Mouse (Mus musculus) embryonic facial prominence, embryonic 14.5 days (tissue): ENCODE data around the gene Hoxd1. TPM values are rescaled to one million over a fixed set of nuclear protein-coding genes. Genes with fewer than 3 reads are reported as not detected.

Experiments used
- microRNA counts: library from miRNA; unstranded; fragments of <30 nt; microRNA quantifications from one replicate; lab custom pipeline; 2017
- microRNA-seq: library from miRNA; unstranded; fragments of <30 nt; microRNA quantifications from one replicate; pipeline ENCODE4, GENCODE M21; 2016; ENCODE audit warnings: borderline number of aligned reads
- polyA plus RNA-seq: library from polyadenylated mRNA; unstranded; fragments of >200 nt; fragmentation: Nextera tagmentation; extraction: Ambion mirVana; gene quantifications from 2 replicates; pipeline ENCODE4 v1.2.1, GENCODE M21; 2014

The Hoxd1 gene
- polyA plus RNA-seq, 1 experiment from 2014 or later = 3.9 TPM

MicroRNAs within 50 kb of the gene (microRNA counts, 519-probe panel; counts per million panel counts)
- microRNA mmu-miR-10b (lab: Ali Mortazavi, UCI) = 2,742 counts per million, percentile 59 among the panel's probes with 10 or more counts

Small RNA genes lying within 50 kb of the gene (microRNA-seq; reads per million reads assigned to microRNA genes)
- 6,645 reads per million, percentile 92 among the genes with 10 or more reads in this experiment for gene Mir10b

Other genes starting within 250 kb of the Hoxd1 start
- 25.5 and 27.8 TPM in 2 replicates for gene Lnpk, start 183.5 kb upstream of the Hoxd1 start, polyA plus RNA-seq
- gene Evx2, start 103.4 kb upstream of the Hoxd1 start, polyA plus RNA-seq = not detected in 2 replicates
- gene Hoxd13, start 94.7 kb upstream of the Hoxd1 start, polyA plus RNA-seq = not detected in 2 replicates
- gene Hoxd12, start 88.0 kb upstream of the Hoxd1 start, polyA plus RNA-seq = not detected in 2 replicates
- not detected in 2 replicates for gene Hoxd11, start 83.4 kb upstream of the Hoxd1 start, polyA plus RNA-seq
- 0.37 and 0.45 TPM in 2 replicates for gene Hoxd10, start 71.1 kb upstream of the Hoxd1 start, polyA plus RNA-seq
- 2.0 and 2.3 TPM in 2 replicates for gene Hoxd9, start 65.3 kb upstream of the Hoxd1 start, polyA plus RNA-seq
- gene Hoxd8, start 58.4 kb upstream of the Hoxd1 start, polyA plus RNA-seq = 8.7 and 10.3 TPM in 2 replicates
- gene Hoxd3, start 51.1 kb upstream of the Hoxd1 start, polyA plus RNA-seq = 3.8 and 4.7 TPM in 2 replicates
- 0.63 and 0.82 TPM in 2 replicates for gene Hoxd4, start 51.1 kb upstream of the Hoxd1 start, polyA plus RNA-seq
- gene Gm28230, start 36.3 kb upstream of the Hoxd1 start, polyA plus RNA-seq = 0.13 TPM in 1 of 2 replicates, not detected in the other
- gene Mtx2, start 62.8 kb downstream of the Hoxd1 start, polyA plus RNA-seq = 121 and 140 TPM in 2 replicates